Mouse (Mus musculus) C2C12 (cell line): ENCODE results near the gene Matn3. TPM values are rescaled to one million over a fixed set of nuclear protein-coding genes. Genes with fewer than 3 reads are reported as not detected.

Source experiments
- H3K27me3 ChIP-seq: one replicate; pipeline ENCODE4 v1.6.1; 2011; ENCODE audit not compliant: control insufficient read depth, insufficient read depth, insufficient read length
- H3K36me3 ChIP-seq: one replicate; pipeline ENCODE4 v1.6.1; 2011; ENCODE audit not compliant: control insufficient read depth, insufficient read depth
- H3K4me3 ChIP-seq: one replicate; pipeline ENCODE4 v1.5.1; 2011; ENCODE audit warnings: mild to moderate bottlenecking, control low read depth; ENCODE audit not compliant: poor library complexity, insufficient read depth, severe bottlenecking
- H3K79me2 ChIP-seq: one replicate; pipeline ENCODE4 v1.6.1; 2011; ENCODE audit not compliant: control insufficient read depth, insufficient read depth
- H3K79me3 ChIP-seq: one replicate; pipeline ENCODE4 v1.6.1; 2011; ENCODE audit warnings: low read depth, control low read depth
- H3ac ChIP-seq: one replicate; pipeline ENCODE3; 2011; ENCODE audit warnings: low read depth; ENCODE audit not compliant: control insufficient read depth, insufficient read length
- CEBPB ChIP-seq: IDR thresholded peaks from one replicate; pipeline ENCODE4 v1.6.1; 2011; ENCODE audit warnings: low read depth, mild to moderate bottlenecking, control low read depth, moderate library complexity
- CTCF ChIP-seq: IDR thresholded peaks from one replicate; pipeline ENCODE4 v1.5.1; 2011; ENCODE audit not compliant: control insufficient read depth, insufficient read depth, insufficient read length
- FOSL1 ChIP-seq: IDR thresholded peaks from one replicate; pipeline ENCODE4 v1.8.0; 2011; ENCODE audit warnings: mild to moderate bottlenecking, low read length; ENCODE audit not compliant: poor library complexity, insufficient read depth, severe bottlenecking
- MAX ChIP-seq: IDR thresholded peaks from one replicate; pipeline ENCODE4 v1.6.1; 2011; ENCODE audit warnings: mild to moderate bottlenecking, control low read depth
- MYOD1 ChIP-seq: IDR thresholded peaks from one replicate; pipeline ENCODE4 v1.6.1; 2011; ENCODE audit warnings: low read depth; ENCODE audit not compliant: control insufficient read depth, insufficient read length
- MYOG ChIP-seq: IDR thresholded peaks from one replicate; pipeline ENCODE4 v1.6.1; 2011; ENCODE audit not compliant: control insufficient read depth, insufficient read length; ENCODE audit errors: extremely low read depth
- USF1 ChIP-seq: IDR thresholded peaks from one replicate; pipeline ENCODE4 v1.6.1; 2011; ENCODE audit warnings: low read depth, mild to moderate bottlenecking, control low read depth, moderate library complexity
- polyA plus RNA-seq: library from polyadenylated mRNA; unstranded; fragments of >200 nt; fragmentation: generic; extraction: Trizol; gene quantifications from one replicate; pipeline ENCODE4 v1.2.1, GENCODE M21; 2012; ENCODE audit warnings: missing spikeins

Gene Matn3
- polyA plus RNA-seq, 1 experiment, result 0.16 TPM

DNA sequence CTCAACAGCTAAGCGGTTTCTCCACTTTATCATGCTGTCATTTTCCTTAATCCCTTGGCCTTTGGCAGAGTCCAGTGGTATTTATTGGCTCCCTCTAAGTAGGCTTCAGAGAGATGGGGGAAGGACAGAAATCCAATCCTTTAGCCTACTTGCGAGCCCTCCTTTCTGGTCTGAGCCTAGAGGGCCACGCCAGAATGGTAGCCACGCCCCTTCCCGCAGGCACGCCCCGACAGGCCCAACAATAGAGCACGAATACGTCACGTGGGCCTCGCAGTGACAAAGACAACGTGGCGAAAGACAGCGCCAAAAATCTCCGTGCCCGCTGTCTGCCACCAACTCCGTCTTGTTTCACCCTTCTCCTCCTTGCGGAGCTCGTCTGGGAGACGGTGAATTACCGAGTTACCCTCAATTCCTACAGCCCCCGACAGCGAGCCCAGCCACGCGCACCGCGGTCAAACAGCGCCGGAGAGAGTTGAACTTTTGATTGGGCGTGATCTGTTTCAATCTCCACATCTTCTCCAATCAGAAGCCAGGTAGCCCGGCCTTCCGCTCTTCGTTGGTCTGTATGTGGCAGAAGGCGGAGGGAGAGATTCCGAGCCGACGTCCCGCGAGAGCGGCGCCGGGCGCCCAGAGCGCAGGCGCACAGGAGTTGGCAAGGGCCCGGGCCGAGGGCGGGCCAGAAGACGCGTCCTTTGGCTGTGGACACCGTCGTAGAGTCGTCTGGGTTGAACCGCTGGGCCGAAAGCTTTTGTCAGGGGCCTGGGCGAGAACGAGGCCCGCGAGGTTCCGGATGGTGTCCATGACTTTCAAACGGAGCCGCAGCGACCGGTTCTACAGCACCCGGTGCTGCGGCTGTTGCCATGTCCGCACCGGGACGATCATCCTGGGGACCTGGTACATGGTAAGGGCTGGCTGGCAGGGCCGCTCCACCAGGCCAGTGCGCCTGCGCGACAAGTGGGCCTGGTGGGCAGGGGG is 26.0 kb upstream of the Matn3 start, which contains the start of gene Laptm4a:
Laptm4a (plus strand) TSS at position 271 of the 975 bp plus-strand sequence.
- peak within 1 kb of the TSS; percentile 74 for H3K4me3 ChIP-seq
- TF ChIP-seq FOSL1, result no peak
- TF ChIP-seq USF1, result peak; percentile 96
- TF ChIP-seq MAX, result peak; percentile 99
- peaks cover 25% of the 10 kb centered on the region for H3K36me3 ChIP-seq
- peaks cover 45% of the 10 kb centered on the region for H3K79me3 ChIP-seq
- H3K79me2 ChIP-seq, result peaks cover 47% of the 10 kb centered on the region
- H3ac ChIP-seq, result peak within 1 kb of the TSS; percentile 92
- H3K27me3 ChIP-seq, result no peaks in the 10 kb centered on the region

DNA sequence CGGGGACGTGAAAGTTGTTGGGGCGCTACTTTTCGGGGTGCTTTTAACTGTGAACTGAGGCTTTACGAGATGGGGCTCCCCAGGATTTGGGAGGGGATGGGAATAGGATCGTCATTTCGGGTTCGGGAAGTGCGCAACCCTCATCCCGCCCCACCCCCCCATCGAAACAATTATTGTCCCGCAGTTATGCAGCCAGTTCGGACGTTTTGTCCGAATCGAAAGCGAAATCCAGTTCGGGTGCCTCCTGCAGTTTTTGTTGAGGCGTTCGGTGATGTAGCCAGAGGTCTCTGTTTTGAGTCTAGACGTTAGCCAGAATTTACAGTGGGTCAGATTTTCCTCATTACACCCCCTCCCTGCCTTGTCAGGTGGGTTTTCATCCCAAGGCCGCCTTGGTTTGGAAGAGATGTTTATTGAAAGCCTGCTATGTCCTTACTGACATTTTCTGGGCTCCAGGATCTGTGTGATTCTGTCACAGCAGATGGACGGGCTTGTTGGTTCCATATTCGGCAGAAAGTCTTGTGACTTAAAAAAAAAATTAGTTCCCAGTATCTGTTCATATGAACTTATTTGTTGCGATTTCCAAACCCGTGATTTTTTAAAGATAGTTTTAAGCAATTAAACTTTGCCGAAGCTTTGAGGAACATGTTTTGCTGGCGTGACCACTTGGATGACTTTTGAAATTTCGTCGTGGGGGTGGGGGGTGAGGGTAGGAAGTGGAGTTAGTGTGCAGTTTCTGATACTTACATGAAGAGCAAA is 25.2 kb upstream of the Matn3 start:
- Histone ChIP-seq H3K79me3 (peaks cover 54% of the 10 kb centered on the region), H3K27me3 (no peaks in the 10 kb centered on the region), H3K4me3 (peak overlapping the region; percentile 74), H3ac (peak overlapping the region; percentile 91), H3K79me2 (peaks cover 56% of the 10 kb centered on the region), H3K36me3 (peaks cover 28% of the 10 kb centered on the region)
- TF ChIP-seq USF1, result no peak
- TF ChIP-seq CTCF, result no peak
- TF ChIP-seq MYOD1, result no peak
- no peak for TF ChIP-seq FOSL1
- no peak for TF ChIP-seq MYOG

DNA sequence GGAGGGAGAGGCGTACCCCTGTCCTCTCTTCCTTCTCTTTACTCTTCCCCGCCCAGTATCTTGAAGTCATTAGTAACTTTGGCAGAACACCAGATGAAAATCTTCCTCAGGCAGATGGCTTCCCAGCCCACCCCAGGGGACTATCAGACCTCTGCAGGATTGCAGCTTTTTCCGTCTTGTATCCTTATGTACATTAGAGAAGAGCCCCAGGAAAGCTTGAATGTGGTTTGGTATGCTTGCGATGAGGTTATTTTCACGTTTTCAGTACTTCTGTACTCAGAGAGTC is 24.7 kb upstream of the Matn3 start:
- Histone ChIP-seq H3K36me3 (peaks cover 28% of the 10 kb centered on the region), H3K4me3 (peak overlapping the region; percentile 74), H3ac (peak overlapping the region; percentile 57), H3K79me2 (peaks cover 61% of the 10 kb centered on the region), H3K79me3 (peaks cover 59% of the 10 kb centered on the region), H3K27me3 (no peaks in the 10 kb centered on the region)
- TF ChIP-seq CEBPB, result no peak
- no peak for TF ChIP-seq FOSL1
- TF ChIP-seq CTCF, result no peak
- TF ChIP-seq MAX, result no peak
- no peak for TF ChIP-seq MYOD1
- TF ChIP-seq USF1, result no peak
- no peak for TF ChIP-seq MYOG

DNA sequence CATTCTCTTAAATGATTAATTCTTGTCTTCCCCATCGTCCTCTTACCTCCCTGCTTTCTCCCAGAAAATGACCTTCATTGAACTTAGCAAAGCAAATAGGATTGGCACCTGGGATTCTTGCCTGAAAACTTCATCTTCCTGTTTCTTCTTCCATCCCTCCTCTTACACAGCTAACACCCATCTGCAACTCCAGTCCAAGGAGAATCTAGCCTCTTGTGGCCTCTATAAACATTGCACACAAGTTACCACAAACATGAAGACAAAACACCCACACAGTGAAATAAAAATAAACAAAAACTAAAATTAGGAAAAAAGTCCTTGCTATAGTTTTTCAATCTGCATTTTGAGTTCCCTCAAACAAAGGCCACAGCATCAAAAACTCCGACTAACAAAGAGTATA is 24.1 kb upstream of the Matn3 start:
- no peak for TF ChIP-seq MYOG
- TF ChIP-seq MYOD1, result no peak
- TF ChIP-seq CEBPB, result no peak
- no peak for TF ChIP-seq MAX
- no peak for TF ChIP-seq CTCF
- no peak for TF ChIP-seq FOSL1
- no peak for TF ChIP-seq USF1
- Histone ChIP-seq H3K27me3 (no peaks in the 10 kb centered on the region), H3K4me3 (no peak overlapping the region), H3K79me2 (peaks cover 67% of the 10 kb centered on the region), H3K79me3 (peaks cover 64% of the 10 kb centered on the region), H3ac (no peak overlapping the region), H3K36me3 (peaks cover 28% of the 10 kb centered on the region)

DNA sequence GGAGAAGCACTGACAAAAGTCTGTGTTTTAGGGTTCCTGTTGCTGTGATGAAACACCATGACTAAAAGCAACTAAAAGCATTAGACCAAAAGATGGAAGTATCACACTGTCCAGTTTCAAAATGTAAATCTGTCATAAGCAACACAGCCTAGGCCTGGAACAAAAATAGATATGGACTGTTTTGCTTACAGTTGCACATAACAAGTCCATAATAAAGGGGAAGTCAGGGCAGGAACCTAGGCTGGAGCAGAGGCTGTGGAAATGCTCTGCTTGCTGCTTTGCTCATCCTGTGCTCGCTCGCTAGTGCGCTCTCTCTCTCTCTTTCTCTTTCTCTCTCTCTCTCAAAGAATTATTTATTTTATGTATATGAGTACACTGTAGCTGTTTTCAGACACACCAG is 20.1 kb upstream of the Matn3 start:
- Histone ChIP-seq H3K27me3 (no peaks in the 10 kb centered on the region), H3K36me3 (peaks cover 47% of the 10 kb centered on the region)

More for the DNA sequence above, 20.1 kb upstream of the Matn3 start:
- Histone ChIP-seq H3K79me3 (peaks cover 99% of the 10 kb centered on the region), H3ac (no peak overlapping the region), H3K4me3 (no peak overlapping the region), H3K79me2 (peaks cover 100% of the 10 kb centered on the region)
- TF ChIP-seq FOSL1 (no peak), CEBPB (no peak), MYOG (no peak), CTCF (no peak), USF1 (no peak), MAX (no peak), MYOD1 (no peak)
